Mouse (Mus musculus) liver, postnatal 0 days (tissue): ENCODE data around the gene 0610037L13Rik.

Experiments used
- CTCF ChIP-seq: sonication (generic); IDR thresholded peaks from 2 replicates; pipeline ENCODE4 v1.5.1; 2016; ENCODE audit warnings: antibody characterized with exemption, low read depth
- EP300 ChIP-seq: IDR thresholded peaks from 2 replicates; pipeline ENCODE4 v1.6.1; 2016; ENCODE audit warnings: antibody characterized with exemption, low read depth, mild to moderate bottlenecking

DNA sequence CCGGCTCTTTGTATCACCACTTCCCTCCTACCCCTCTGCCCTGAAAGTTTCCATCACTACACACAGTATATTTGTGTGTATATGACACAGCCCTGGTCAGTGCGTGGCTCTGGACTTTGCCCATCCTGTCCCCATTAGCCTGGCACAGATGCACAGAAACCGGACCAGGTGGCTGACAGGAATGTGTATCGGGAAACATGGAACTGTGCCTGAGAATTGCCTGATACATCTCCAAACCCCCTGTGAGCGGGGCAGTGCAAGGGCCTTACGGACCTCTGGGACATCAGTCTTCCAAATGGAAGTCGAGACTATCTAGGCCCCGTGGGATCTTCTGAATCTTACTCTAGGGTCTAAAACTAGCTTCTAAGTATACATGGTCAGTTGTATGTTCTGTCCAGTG lies 36.3 kb upstream of the 0610037L13Rik start:
- TF ChIP-seq CTCF (no peak), EP300 (no peak)
